Mouse (Mus musculus): ENCODE results near the gene Ccdc6. TPM values are rescaled to one million over a fixed set of nuclear protein-coding genes. Genes with fewer than 3 reads are reported as not detected.

The Ccdc6 gene
- polyA plus RNA-seq, 1 experiment: 73.0 TPM

GRCm38 (mm10) chr10:70065191-70065590 lies 31.7 kb upstream of the Ccdc6 start:
- Histone ChIP-seq H3K4me3 (ENCODE audit: control insufficient read depth, low read depth, low read length) (no peak overlapping the region), H3K27me3 (ENCODE audit: control insufficient read depth, insufficient read depth, low read length) (no peaks in the 10 kb centered on the region), H3K36me3 (ENCODE audit: control insufficient read depth, insufficient read depth, low read length) (no peaks in the 10 kb centered on the region), H3K27ac (ENCODE audit: control insufficient read depth, insufficient read depth, low read depth, low read length) (no peak overlapping the region), H3K4me1 (ENCODE audit: control insufficient read depth, insufficient read depth, low read length) (no peaks in the 10 kb centered on the region; the same call in 1 of the 2 replicates)
- TF ChIP-seq POLR2A (IDR thresholded peaks at IDR 0.05; ENCODE audit: control insufficient read depth, low read depth, low read length): no peak
- TF ChIP-seq CTCF (IDR thresholded peaks at IDR 0.05; ENCODE audit: control insufficient read depth, insufficient read depth, insufficient replicate concordance, low read depth, low read length): no peak

- Histone ChIP-seq H3K27ac (ENCODE audit: control insufficient read depth, insufficient read depth, low read depth, low read length) (no peak overlapping the region), H3K4me3 (ENCODE audit: control insufficient read depth, low read depth, low read length) (no peak overlapping the region), H3K36me3 (ENCODE audit: control insufficient read depth, insufficient read depth, low read length) (no peaks in the 10 kb centered on the region), H3K27me3 (ENCODE audit: control insufficient read depth, insufficient read depth, low read length) (no peaks in the 10 kb centered on the region), H3K4me1 (ENCODE audit: control insufficient read depth, insufficient read depth, low read length) (no peaks in the 10 kb centered on the region)
- TF ChIP-seq POLR2A (IDR thresholded peaks at IDR 0.05; ENCODE audit: control insufficient read depth, low read depth, low read length): no peak
These were observed 30.3 kb upstream of the Ccdc6 start for GRCm38 (mm10) chr10:70066497-70067168.

GRCm38 (mm10) chr10:70067169-70068115 lies 29.5 kb upstream of the Ccdc6 start:
- no peak for TF ChIP-seq CTCF (IDR thresholded peaks at IDR 0.05; ENCODE audit: control insufficient read depth, insufficient read depth, insufficient replicate concordance, low read depth, low read length)
- TF ChIP-seq POLR2A (IDR thresholded peaks at IDR 0.05; ENCODE audit: control insufficient read depth, low read depth, low read length): no peak

GRCm38 (mm10) chr10:70069321-70069720 lies 27.6 kb upstream of the Ccdc6 start:
- no peaks in the 10 kb centered on the region for H3K27me3 ChIP-seq (ENCODE audit: control insufficient read depth, insufficient read depth, low read length)
- no peak overlapping the region for H3K27ac ChIP-seq (ENCODE audit: control insufficient read depth, insufficient read depth, low read depth, low read length)
- no peak overlapping the region for H3K4me3 ChIP-seq (ENCODE audit: control insufficient read depth, low read depth, low read length)
- H3K4me1 ChIP-seq (ENCODE audit: control insufficient read depth, insufficient read depth, low read length): no peaks in the 10 kb centered on the region
- TF ChIP-seq POLR2A (IDR thresholded peaks at IDR 0.05; ENCODE audit: control insufficient read depth, low read depth, low read length) (no peak), CTCF (IDR thresholded peaks at IDR 0.05; ENCODE audit: control insufficient read depth, insufficient read depth, insufficient replicate concordance, low read depth, low read length) (no peak)
- no peaks in the 10 kb centered on the region for H3K36me3 ChIP-seq (ENCODE audit: control insufficient read depth, insufficient read depth, low read length)

More at GRCm38 (mm10) chr10:70067169-70068115, 29.5 kb upstream of the Ccdc6 start:
- H3K36me3 ChIP-seq (ENCODE audit: control insufficient read depth, insufficient read depth, low read length): no peaks in the 10 kb centered on the region
- no peak overlapping the region for H3K27ac ChIP-seq (ENCODE audit: control insufficient read depth, insufficient read depth, low read depth, low read length)
- H3K4me3 ChIP-seq (ENCODE audit: control insufficient read depth, low read depth, low read length): no peak overlapping the region
- H3K4me1 ChIP-seq (ENCODE audit: control insufficient read depth, insufficient read depth, low read length): no peaks in the 10 kb centered on the region
- no peaks in the 10 kb centered on the region for H3K27me3 ChIP-seq (ENCODE audit: control insufficient read depth, insufficient read depth, low read length)

GRCm38 (mm10) chr10:70071334-70071733 lies 25.6 kb upstream of the Ccdc6 start:
- Histone ChIP-seq H3K4me3 (ENCODE audit: control insufficient read depth, low read depth, low read length) (no peak overlapping the region), H3K27ac (ENCODE audit: control insufficient read depth, insufficient read depth, low read depth, low read length) (no peak overlapping the region), H3K36me3 (ENCODE audit: control insufficient read depth, insufficient read depth, low read length) (no peaks in the 10 kb centered on the region), H3K27me3 (ENCODE audit: control insufficient read depth, insufficient read depth, low read length) (no peaks in the 10 kb centered on the region), H3K4me1 (ENCODE audit: control insufficient read depth, insufficient read depth, low read length) (no peaks in the 10 kb centered on the region)
- TF ChIP-seq POLR2A (IDR thresholded peaks at IDR 0.05; ENCODE audit: control insufficient read depth, low read depth, low read length): no peak
- TF ChIP-seq CTCF (IDR thresholded peaks at IDR 0.05; ENCODE audit: control insufficient read depth, insufficient read depth, insufficient replicate concordance, low read depth, low read length): no peak

GRCm38 (mm10) chr10:70077452-70077851 lies 19.5 kb upstream of the Ccdc6 start:
- no peak overlapping the region for H3K4me3 ChIP-seq (ENCODE audit: control insufficient read depth, low read depth, low read length)

GRCm38 (mm10) chr10:70080908-70081307 lies 16.0 kb upstream of the Ccdc6 start:
- Histone ChIP-seq H3K36me3 (ENCODE audit: control insufficient read depth, insufficient read depth, low read length) (no peaks in the 10 kb centered on the region), H3K27me3 (ENCODE audit: control insufficient read depth, insufficient read depth, low read length) (no peaks in the 10 kb centered on the region), H3K4me3 (ENCODE audit: control insufficient read depth, low read depth, low read length) (no peak overlapping the region), H3K4me1 (ENCODE audit: control insufficient read depth, insufficient read depth, low read length) (no peaks in the 10 kb centered on the region), H3K27ac (ENCODE audit: control insufficient read depth, insufficient read depth, low read depth, low read length) (no peak overlapping the region)
- no peak for TF ChIP-seq CTCF (IDR thresholded peaks at IDR 0.05; ENCODE audit: control insufficient read depth, insufficient read depth, insufficient replicate concordance, low read depth, low read length)
- no peak for TF ChIP-seq POLR2A (IDR thresholded peaks at IDR 0.05; ENCODE audit: control insufficient read depth, low read depth, low read length)

More at GRCm38 (mm10) chr10:70077452-70077851, 19.5 kb upstream of the Ccdc6 start:
- H3K27me3 ChIP-seq (ENCODE audit: control insufficient read depth, insufficient read depth, low read length): no peaks in the 10 kb centered on the region
- no peak for TF ChIP-seq POLR2A (IDR thresholded peaks at IDR 0.05; ENCODE audit: control insufficient read depth, low read depth, low read length)
- no peak for TF ChIP-seq CTCF (IDR thresholded peaks at IDR 0.05; ENCODE audit: control insufficient read depth, insufficient read depth, insufficient replicate concordance, low read depth, low read length)
- H3K36me3 ChIP-seq (ENCODE audit: control insufficient read depth, insufficient read depth, low read length): no peaks in the 10 kb centered on the region
- no peaks in the 10 kb centered on the region for H3K4me1 ChIP-seq (ENCODE audit: control insufficient read depth, insufficient read depth, low read length)
- no peak overlapping the region for H3K27ac ChIP-seq (ENCODE audit: control insufficient read depth, insufficient read depth, low read depth, low read length)
